Mouse (Mus musculus) MEL (cell line): ENCODE results near the gene Tmem206. TPM values are rescaled to one million over a fixed set of nuclear protein-coding genes. Genes with fewer than 3 reads are reported as not detected.

Experiments used
- DNase-seq: peaks from one replicate; pipeline ENCODE4 v3.0.0; 2011; ENCODE audit warnings: low read depth, low spot score
- H3K27ac ChIP-seq: 2 replicates; pipeline ENCODE4 v1.5.1; 2012; ENCODE audit warnings: low read depth, mild to moderate bottlenecking, control low read depth, low read length, moderate library complexity; ENCODE audit not compliant: control insufficient read depth
- H3K27me3 ChIP-seq, 2 experiments: fragments of 150-350 bp in 1 of 2; sonication (generic) in 1 of 2; 2 replicates each; pipeline ENCODE4 v1.6.1; 2012; ENCODE audit warnings: low read length in 2 of 2, mild to moderate bottlenecking in 2 of 2, improper control_type of control experiment in 1 of 2, moderate library complexity in 1 of 2; ENCODE audit not compliant: insufficient read depth in 2 of 2, control insufficient read depth in 1 of 2
- H3K36me3 ChIP-seq, 2 experiments: 2 replicates each; pipeline ENCODE4 v1.6.1; 2012 to 2014; ENCODE audit warnings: low read length in 2 of 2, improper control_type of control experiment in 1 of 2, inconsistent platforms in 1 of 2, mild to moderate bottlenecking in 1 of 2; ENCODE audit not compliant: insufficient read depth in 2 of 2, control insufficient read depth in 1 of 2
- H3K4me1 ChIP-seq, 2 experiments: fragments of 150-350 bp in 1 of 2; sonication (generic) in 1 of 2; 2 replicates each; pipeline ENCODE4 v1.6.1; 2012; ENCODE audit warnings: low read length in 2 of 2, improper control_type of control experiment in 1 of 2, mild to moderate bottlenecking in 1 of 2; ENCODE audit not compliant: insufficient read depth in 2 of 2, control insufficient read depth in 1 of 2
- H3K4me3 ChIP-seq, 2 experiments: fragments of 150-350 bp in 1 of 2; sonication (generic) in 1 of 2; 2 replicates each; pipeline ENCODE4 v1.5.1; 2012; ENCODE audit warnings: low read depth in 2 of 2, low read length in 2 of 2, mild to moderate bottlenecking in 2 of 2, moderate library complexity in 2 of 2, control low read depth in 1 of 2, improper control_type of control experiment in 1 of 2; ENCODE audit not compliant: control insufficient read depth in 1 of 2, insufficient read depth in 1 of 2
- H3K79me2 ChIP-seq: 2 replicates; pipeline ENCODE4 v1.6.1; 2012; ENCODE audit warnings: mild to moderate bottlenecking, low read length, moderate library complexity; ENCODE audit not compliant: control insufficient read depth, poor library complexity, insufficient read depth
- H3K9ac ChIP-seq: 2 replicates; pipeline ENCODE4 v1.6.1; 2012; ENCODE audit warnings: low read depth, mild to moderate bottlenecking, control low read depth, low read length, moderate library complexity; ENCODE audit not compliant: control insufficient read depth, poor library complexity, severe bottlenecking
- H3K9me3 ChIP-seq: fragments of 150-350 bp; sonication (generic); replicated peaks from 2 replicates; pipeline ENCODE4 v1.6.1; 2012; ENCODE audit warnings: mild to moderate bottlenecking, low read length, improper control_type of control experiment, moderate library complexity; ENCODE audit not compliant: insufficient read depth
- BHLHE40 ChIP-seq: IDR thresholded peaks from 2 replicates; pipeline ENCODE4 v1.6.1; 2012; ENCODE audit warnings: low read depth, mild to moderate bottlenecking, inconsistent platforms, low read length, improper control_type of control experiment, borderline replicate concordance
- CHD1 ChIP-seq: IDR thresholded peaks from 2 replicates; pipeline ENCODE4 v1.6.1; 2012; ENCODE audit warnings: low read depth, mild to moderate bottlenecking, inconsistent platforms, low read length, improper control_type of control experiment
- CHD2 ChIP-seq: IDR thresholded peaks from 2 replicates; pipeline ENCODE4 v1.6.1; 2011; ENCODE audit warnings: low read length, improper control_type of control experiment
- CTCF ChIP-seq, 3 experiments: IDR thresholded peaks in 2 of 3; conservative IDR thresholded peaks in 1 of 3; 2 replicates each; pipeline ENCODE4 v1.5.1; 2011 to 2012; ENCODE audit warnings: low read length in 3 of 3, low read depth in 2 of 3, mild to moderate bottlenecking in 2 of 3, improper control_type of control experiment in 1 of 3, inconsistent platforms in 1 of 3, mixed read lengths in 1 of 3, moderate library complexity in 1 of 3; ENCODE audit not compliant: control insufficient read depth in 1 of 3, insufficient read depth in 1 of 3, poor library complexity in 1 of 3, severe bottlenecking in 1 of 3
- E2F4 ChIP-seq: IDR thresholded peaks from 2 replicates; pipeline ENCODE4 v1.6.1; 2011; ENCODE audit warnings: low read depth, low read length, improper control_type of control experiment, borderline replicate concordance
- ELF1 ChIP-seq: IDR thresholded peaks from 2 replicates; pipeline ENCODE4 v1.6.1; 2014; ENCODE audit warnings: low read depth, mild to moderate bottlenecking, inconsistent platforms, low read length, improper control_type of control experiment, moderate library complexity
- EP300 ChIP-seq, 2 experiments: IDR thresholded peaks; 2 replicates each; pipeline ENCODE4 v1.6.1; 2011; ENCODE audit warnings: improper control_type of control experiment in 2 of 2, low read length in 2 of 2, low read depth in 1 of 2, mild to moderate bottlenecking in 1 of 2
- ETS1 ChIP-seq: IDR thresholded peaks from 2 replicates; pipeline ENCODE4 v1.6.1; 2012; ENCODE audit warnings: low read depth, mild to moderate bottlenecking, inconsistent platforms, low read length, improper control_type of control experiment, moderate library complexity
- GABPA ChIP-seq: IDR thresholded peaks from 2 replicates; pipeline ENCODE4 v1.6.1; 2012; ENCODE audit warnings: low read depth, mild to moderate bottlenecking, inconsistent platforms, low read length, improper control_type of control experiment, moderate library complexity
- GATA1 ChIP-seq: IDR thresholded peaks from 2 replicates; pipeline ENCODE4 v1.6.1; 2011; ENCODE audit warnings: low read depth, low read length, improper control_type of control experiment
- HCFC1 ChIP-seq: IDR thresholded peaks from 2 replicates; pipeline ENCODE4 v1.6.1; 2012; ENCODE audit warnings: low read depth, mild to moderate bottlenecking, inconsistent platforms, low read length, improper control_type of control experiment, moderate library complexity
- JUND ChIP-seq: IDR thresholded peaks from 2 replicates; pipeline ENCODE4 v1.6.1; 2011; ENCODE audit warnings: low read depth, mild to moderate bottlenecking, improper control_type of control experiment, low read length
- KAT2A ChIP-seq: conservative IDR thresholded peaks from 2 replicates; pipeline ENCODE4 v1.6.1; 2012; ENCODE audit warnings: low read depth, low read length, improper control_type of control experiment, inconsistent platforms
- MAFK ChIP-seq: IDR thresholded peaks from 2 replicates; pipeline ENCODE4 v1.6.1; 2011; ENCODE audit warnings: low read depth, mild to moderate bottlenecking, low read length, improper control_type of control experiment, borderline replicate concordance
- MAX ChIP-seq: IDR thresholded peaks from 2 replicates; pipeline ENCODE4 v1.6.1; 2011; ENCODE audit warnings: low read length, improper control_type of control experiment
- MAZ ChIP-seq: IDR thresholded peaks from 2 replicates; pipeline ENCODE4 v1.6.1; 2012; ENCODE audit warnings: low read depth, mild to moderate bottlenecking, inconsistent platforms, low read length, improper control_type of control experiment
- MEF2A ChIP-seq: IDR thresholded peaks from 2 replicates; pipeline ENCODE4 v1.6.1; 2014; ENCODE audit warnings: low read depth, mild to moderate bottlenecking, inconsistent platforms, low read length, improper control_type of control experiment; ENCODE audit not compliant: poor library complexity, insufficient replicate concordance, severe bottlenecking; ENCODE audit errors: extremely low read depth
- MXI1 ChIP-seq: IDR thresholded peaks from 2 replicates; pipeline ENCODE4 v1.6.1; 2011; ENCODE audit warnings: mild to moderate bottlenecking, low read depth, low read length, improper control_type of control experiment
- MYB ChIP-seq: IDR thresholded peaks from 2 replicates; pipeline ENCODE4 v1.6.1; 2011; ENCODE audit warnings: mild to moderate bottlenecking, low read depth, low read length, improper control_type of control experiment
- MYC ChIP-seq: IDR thresholded peaks from 2 replicates; pipeline ENCODE4 v1.6.1; 2011; ENCODE audit warnings: low read depth, mild to moderate bottlenecking, low read length, improper control_type of control experiment, moderate library complexity
- NELFE ChIP-seq: IDR thresholded peaks from 2 replicates; pipeline ENCODE4 v1.6.1; 2011; ENCODE audit warnings: low read depth, low read length, improper control_type of control experiment
- NRF1 ChIP-seq: IDR thresholded peaks from 2 replicates; pipeline ENCODE4 v1.6.1; 2014; ENCODE audit warnings: low read depth, mild to moderate bottlenecking, inconsistent platforms, low read length, improper control_type of control experiment, moderate library complexity; ENCODE audit not compliant: poor library complexity, insufficient read depth, severe bottlenecking
- POLR2A ChIP-seq, 2 experiments: IDR thresholded peaks; 2 replicates each; pipeline ENCODE4 v1.6.1; 2011 to 2012; ENCODE audit warnings: low read length in 2 of 2, mild to moderate bottlenecking in 2 of 2, control low read depth in 1 of 2, improper control_type of control experiment in 1 of 2, low read depth in 1 of 2, moderate library complexity in 1 of 2; ENCODE audit not compliant: control insufficient read depth in 1 of 2, insufficient read depth in 1 of 2, poor library complexity in 1 of 2
- POLR2AphosphoS2 ChIP-seq: IDR thresholded peaks from 2 replicates; pipeline ENCODE4 v1.6.1; 2011; ENCODE audit warnings: low read length, improper control_type of control experiment
- POLR2AphosphoS5 ChIP-seq: IDR thresholded peaks from 2 replicates; pipeline ENCODE4 v1.6.1; 2012; ENCODE audit warnings: low read depth, borderline replicate concordance, mild to moderate bottlenecking, inconsistent platforms, low read length, moderate library complexity, mixed read lengths
- RAD21 ChIP-seq: IDR thresholded peaks from 2 replicates; pipeline ENCODE4 v1.6.1; 2011; ENCODE audit warnings: mild to moderate bottlenecking, low read depth, low read length, improper control_type of control experiment
- RCOR1 ChIP-seq: IDR thresholded peaks from 2 replicates; pipeline ENCODE4 v1.6.1; 2012; ENCODE audit warnings: low read depth, mild to moderate bottlenecking, inconsistent platforms, low read length, improper control_type of control experiment
- SIN3A ChIP-seq: IDR thresholded peaks from 2 replicates; pipeline ENCODE4 v1.6.1; 2012; ENCODE audit warnings: low read length, improper control_type of control experiment, inconsistent platforms
- TAL1 ChIP-seq: IDR thresholded peaks from 2 replicates; pipeline ENCODE4 v1.6.1; 2012; ENCODE audit warnings: mild to moderate bottlenecking, inconsistent platforms, low read length, moderate library complexity, mixed read lengths
- TBP ChIP-seq: IDR thresholded peaks from 2 replicates; pipeline ENCODE4 v1.8.0; 2011; ENCODE audit warnings: low read depth, low read length, improper control_type of control experiment
- TCF12 ChIP-seq: IDR thresholded peaks from 2 replicates; pipeline ENCODE4 v1.6.1; 2014; ENCODE audit warnings: low read depth, mild to moderate bottlenecking, inconsistent platforms, low read length, improper control_type of control experiment, moderate library complexity
- UBTF ChIP-seq: IDR thresholded peaks from 2 replicates; pipeline ENCODE4 v1.6.1; 2012; ENCODE audit warnings: low read depth, mild to moderate bottlenecking, inconsistent platforms, low read length, improper control_type of control experiment, moderate library complexity, borderline replicate concordance; ENCODE audit not compliant: insufficient read depth
- USF1 ChIP-seq: IDR thresholded peaks from 2 replicates; pipeline ENCODE4 v1.6.1; 2014; ENCODE audit warnings: low read depth, mild to moderate bottlenecking, inconsistent platforms, low read length, improper control_type of control experiment, moderate library complexity
- USF2 ChIP-seq, 2 experiments: IDR thresholded peaks; 2 replicates each; pipeline ENCODE4 v1.6.1; 2011 to 2012; ENCODE audit warnings: improper control_type of control experiment in 2 of 2, low read length in 2 of 2, borderline replicate concordance in 1 of 2, inconsistent platforms in 1 of 2, low read depth in 1 of 2, mild to moderate bottlenecking in 1 of 2; ENCODE audit not compliant: insufficient read depth in 1 of 2
- ZC3H11A ChIP-seq: IDR thresholded peaks from 2 replicates; pipeline ENCODE4 v1.6.1; 2012; ENCODE audit warnings: low read depth, mild to moderate bottlenecking, inconsistent platforms, low read length, improper control_type of control experiment
- ZKSCAN1 ChIP-seq: IDR thresholded peaks from 2 replicates; pipeline ENCODE4 v1.6.1; 2012; ENCODE audit warnings: low read depth, mild to moderate bottlenecking, inconsistent platforms, low read length, improper control_type of control experiment, moderate library complexity
- ZMIZ1 ChIP-seq: IDR thresholded peaks from 2 replicates; pipeline ENCODE4 v1.6.1; 2012; ENCODE audit warnings: low read depth, mild to moderate bottlenecking, inconsistent platforms, low read length, improper control_type of control experiment, moderate library complexity
- ZNF384 ChIP-seq: IDR thresholded peaks from 2 replicates; pipeline ENCODE4 v1.6.1; 2012; ENCODE audit warnings: low read depth, mild to moderate bottlenecking, inconsistent platforms, low read length, improper control_type of control experiment
- polyA plus RNA-seq, 2 experiments: library from polyadenylated mRNA; stranded (reverse) in 1 of 2; unstranded in 1 of 2; fragments of >175 nt in 1 of 2; fragments of >200 nt in 1 of 2; gene quantifications; 2 replicates each; pipeline versions ENCODE4 v1.2.1 to v1.2.4; 2012; ENCODE audit warnings: low replicate concordance in 2 of 2, low read depth in 1 of 2; ENCODE audit not compliant: insufficient read length in 2 of 2, insufficient read depth in 1 of 2, missing spikeins in 1 of 2
- total RNA-seq: library from RNA; depleted of rRNA; stranded (reverse); fragments of 300-350 nt; gene quantifications from 2 replicates; pipeline ENCODE4 v1.2.3, GENCODE M21; 2012

Gene Tmem206
- total and polyA plus RNA-seq, 3 experiments, result 14.3 to 16.2 TPM; not detected in 1

DNA sequence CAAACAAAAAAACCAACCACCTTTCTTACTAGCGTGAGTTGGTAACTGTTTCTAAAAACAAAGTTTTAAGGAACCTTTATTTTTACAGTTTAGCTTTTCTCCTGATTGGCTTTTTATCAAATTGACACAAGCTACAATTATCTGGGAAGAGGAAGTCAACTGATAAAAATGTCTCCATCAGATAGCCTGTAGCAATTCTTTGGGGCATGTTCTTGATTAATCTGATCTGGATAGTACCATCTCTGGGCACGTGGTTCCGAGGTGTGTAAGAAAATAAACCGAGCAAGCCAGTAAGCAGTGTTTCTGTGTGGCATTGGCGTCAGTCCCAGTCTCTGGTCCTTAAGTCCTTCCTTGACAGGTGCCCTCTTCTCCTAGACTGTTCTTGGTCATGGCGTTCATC, 36.7 kb downstream of the Tmem206 start:
- Histone ChIP-seq H3K27ac (no peak overlapping the region), H3K9ac (no peak overlapping the region), H3K4me3 (no peak overlapping the region), H3K36me3 (peaks cover 14 to 17% of the 10 kb centered on the region in 2 experiments), H3K27me3 (no peaks in the 10 kb centered on the region), H3K79me2 (no peaks in the 10 kb centered on the region), H3K9me3 (no peaks in the 10 kb centered on the region), H3K4me1 (peaks cover 4 to 8% of the 10 kb centered on the region in 2 experiments; a peak in 3 of 4 replicates)
- no peak for DNase-seq
- TF ChIP-seq E2F4 (no peak), NRF1 (no peak), RCOR1 (no peak), ZNF384 (no peak), USF2 (IDR thresholded peaks at IDR 0.05; ENCODE audit: borderline replicate concordance in 1 of 2, insufficient read depth in 1 of 2, low read depth in 1 of 2, low read length in 2 of 2) (no peak), MYB (no peak), POLR2A (IDR thresholded peaks at IDR 0.05; ENCODE audit: control insufficient read depth in 1 of 2, insufficient read depth in 1 of 2, low read depth in 1 of 2, low read length in 2 of 2, poor library complexity in 1 of 2) (no peak), MAX (0 out of 2 replicates have a peak, but pooled peaks have one; percentile 37), ZC3H11A (no peak), CHD2 (no peak), RAD21 (no peak), BHLHE40 (peak; percentile 56), HCFC1 (no peak), TCF12 (peak; percentile 61; the same call in 1 of the 2 replicates), GATA1 (peak; percentile 81), MEF2A (no peak), POLR2AphosphoS2 (no peak), ETS1 (peak; percentile 54), ELF1 (no peak), UBTF (no peak), ZKSCAN1 (no peak), TBP (no peak), SIN3A (peak; percentile 50; the same call in 1 of the 2 replicates), POLR2AphosphoS5 (no peak), NELFE (no peak), USF1 (peak; percentile 80), MAZ (no peak), TAL1 (no peak), ZMIZ1 (no peak), MAFK (no peak), KAT2A (no peak), MYC (0 out of 2 replicates have a peak, but pooled peaks have one; percentile 21), CHD1 (no peak), EP300 (IDR thresholded peaks at IDR 0.05; ENCODE audit: low read depth in 1 of 2, low read length in 2 of 2) (peak; percentile 59 to 77), CTCF (IDR thresholded peaks at IDR 0.05 in 2 of 3, conservative IDR thresholded peaks at IDR 0.05 in 1 of 3; ENCODE audit: control insufficient read depth in 1 of 3, insufficient read depth in 1 of 3, low read depth in 2 of 3, low read length in 3 of 3, poor library complexity in 1 of 3, severe bottlenecking in 1 of 3) (no peak), GABPA (no peak), MXI1 (peak; percentile 39; the same call in 1 of the 2 replicates), JUND (no peak)
